Mouse (Mus musculus): ENCODE results near the gene Zfp81. TPM values are rescaled to one million over a fixed set of nuclear protein-coding genes. Genes with fewer than 3 reads are reported as not detected.
A peak's percentile ranks its signal among the peaks of the same experiment; 100 is the strongest.
"Not testable (repeated sequence)": the region's sequence is repeated elsewhere in the genome, so short reads cannot be mapped to it uniquely, and the experiment has no call there.

Gene Zfp81
- 16.5 and 19.3 TPM in 2 replicates for polyA plus RNA-seq (2015; fragmentation: Nextera tagmentation; extraction: Ambion mirVana)

GRCm38 (mm10) chr17:33358411-33359384 is at the start of gene Zfp81:
Gene Zfp81 (minus strand): TSS chr17:33358878.
- Histone ChIP-seq H3K27ac (peak within 1 kb of the TSS; percentile 90), H3K4me3 (peak within 1 kb of the TSS; percentile 74), H3K27me3 (no peaks in the 10 kb centered on the region), H3K9ac (peak within 1 kb of the TSS; percentile 82), H3K36me3 (ENCODE audit: poor library complexity, severe bottlenecking) (no peaks in the 10 kb centered on the region), H3K9me3 (replicated peaks) (peaks cover 5% of the 10 kb centered on the region; the same call in 1 of the 2 replicates), H3K4me2 (peak within 1 kb of the TSS; percentile 74), H3K4me1 (peaks cover 15% of the 10 kb centered on the region)
- ATAC-seq = peak; percentile 100
- 4% methylated on average over 47 of the region's 47 CpGs for WGBS

- no peaks in the 10 kb centered on the region for H3K9me3 ChIP-seq (replicated peaks)
- no peaks in the 10 kb centered on the region for H3K27me3 ChIP-seq
- WGBS = under 1% methylated on average over 44 of the region's 44 CpGs
- peak within 1 kb of the TSS; percentile 74 for H3K4me2 ChIP-seq
- peak within 1 kb of the TSS; percentile 65 for H3K27ac ChIP-seq
- H3K9ac ChIP-seq = peak within 1 kb of the TSS; percentile 74
- H3K36me3 ChIP-seq (ENCODE audit: poor library complexity, severe bottlenecking) = no peaks in the 10 kb centered on the region
- peaks cover 12% of the 10 kb centered on the region for H3K4me1 ChIP-seq
- peak; percentile 99 for ATAC-seq
- peak within 1 kb of the TSS; percentile 86 for H3K4me3 ChIP-seq
Observed at GRCm38 (mm10) chr17:33394182-33395034, 35.7 kb upstream of the Zfp81 start, which contains the start of gene Zfp101. Gene Zfp101 (minus strand): TSS chr17:33394641.

DNA sequence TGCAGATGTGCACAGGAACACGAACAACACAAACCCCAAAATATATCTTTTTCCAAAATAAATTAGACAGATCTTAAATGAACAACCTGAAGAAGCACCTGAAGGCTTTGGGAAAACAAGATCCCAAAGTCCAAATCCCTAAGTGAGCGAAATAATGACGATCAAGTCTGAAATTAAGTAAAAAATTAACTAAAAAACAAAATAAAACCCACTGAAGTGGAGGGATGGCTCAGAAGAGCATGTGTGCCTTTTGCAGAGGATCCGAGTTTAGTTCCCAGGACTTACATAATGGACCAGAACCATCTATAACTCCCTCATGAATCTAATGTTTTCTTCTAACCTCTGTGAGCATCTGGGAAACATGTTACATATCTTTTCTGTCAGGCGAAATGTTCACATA is 33.6 kb upstream of the Zfp81 start:
- Histone ChIP-seq H3K27ac (no peak overlapping the region), H3K9ac (no peak overlapping the region), H3K4me2 (no peak overlapping the region), H3K27me3 (no peaks in the 10 kb centered on the region), H3K9me3 (replicated peaks) (no peaks in the 10 kb centered on the region), H3K4me1 (peaks cover 12% of the 10 kb centered on the region), H3K36me3 (ENCODE audit: poor library complexity, severe bottlenecking) (no peaks in the 10 kb centered on the region), H3K4me3 (no peak overlapping the region)
- ATAC-seq = no peak
- 96% methylated on average over 5 of the region's 5 CpGs for WGBS

DNA sequence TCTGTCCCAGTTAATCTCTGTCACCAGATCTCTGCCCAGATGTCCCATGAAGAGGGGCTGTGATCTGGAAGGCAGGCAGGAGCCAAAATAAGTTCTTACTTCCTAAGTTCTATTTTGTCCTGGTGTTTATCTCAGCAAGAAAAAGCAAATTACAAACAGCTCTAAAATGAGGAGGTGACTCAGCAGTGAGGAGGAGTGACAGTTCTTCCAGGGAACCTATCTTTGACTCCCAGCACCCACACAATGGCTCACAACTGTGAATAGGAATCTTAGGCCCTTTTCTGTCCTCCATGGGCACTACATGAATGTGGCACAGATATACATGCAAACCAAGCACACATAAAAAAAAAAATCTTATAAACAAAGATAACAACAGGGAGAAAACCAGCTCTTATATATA is 27.0 kb upstream of the Zfp81 start:
- H3K9ac ChIP-seq = no peak overlapping the region
- H3K27me3 ChIP-seq = no peaks in the 10 kb centered on the region
- no peaks in the 10 kb centered on the region for H3K4me1 ChIP-seq
- no peaks in the 10 kb centered on the region for H3K9me3 ChIP-seq (replicated peaks)
- no peak overlapping the region for H3K27ac ChIP-seq
- ATAC-seq = no peak
- H3K36me3 ChIP-seq (ENCODE audit: poor library complexity, severe bottlenecking) = peaks cover 47% of the 10 kb centered on the region
- no peak overlapping the region for H3K4me2 ChIP-seq
- H3K4me3 ChIP-seq = no peak overlapping the region

GRCm38 (mm10) chr17:33372795-33373194 is 14.1 kb upstream of the Zfp81 start:
- H3K4me2 ChIP-seq = no peak overlapping the region
- H3K27me3 ChIP-seq = no peaks in the 10 kb centered on the region
- ATAC-seq = no peak
- no peak overlapping the region for H3K4me3 ChIP-seq
- no peak overlapping the region for H3K27ac ChIP-seq
- no peaks in the 10 kb centered on the region for H3K9me3 ChIP-seq (replicated peaks)
- WGBS = 89% methylated on average over 3 of the region's 3 CpGs
- H3K4me1 ChIP-seq = no peaks in the 10 kb centered on the region
- H3K36me3 ChIP-seq (ENCODE audit: poor library complexity, severe bottlenecking) = peaks cover 7% of the 10 kb centered on the region
- no peak overlapping the region for H3K9ac ChIP-seq

DNA sequence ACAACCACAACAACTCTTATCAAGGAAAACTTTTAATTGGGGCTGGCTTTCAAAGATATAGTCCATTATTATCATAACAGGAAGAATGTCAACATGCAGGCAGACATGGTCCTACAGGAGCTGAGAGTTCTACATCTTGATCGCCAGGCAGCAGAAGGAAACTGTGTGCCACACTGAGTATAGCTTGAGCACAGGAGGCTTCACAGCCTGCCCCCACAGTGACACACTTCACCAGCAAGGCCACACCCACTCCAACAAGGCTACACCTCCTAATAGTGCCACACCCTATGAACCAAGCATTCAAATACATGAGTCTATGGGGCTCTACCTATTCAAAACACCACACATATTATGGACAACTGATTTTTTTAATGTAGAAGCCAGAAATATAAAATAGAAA is 5.7 kb downstream of the Zfp81 start:
- Histone ChIP-seq H3K9me3 (replicated peaks) (peaks cover 30% of the 10 kb centered on the region), H3K27me3 (no peaks in the 10 kb centered on the region), H3K4me3 (no peak overlapping the region), H3K27ac (no peak overlapping the region), H3K4me1 (peaks cover 10% of the 10 kb centered on the region), H3K36me3 (ENCODE audit: poor library complexity, severe bottlenecking) (peaks cover 6% of the 10 kb centered on the region; the same call in 1 of the 2 replicates), H3K4me2 (no peak overlapping the region), H3K9ac (no peak overlapping the region)
- ATAC-seq = no peak
- WGBS = 97% methylated on average over 1 of the region's 1 CpGs

DNA sequence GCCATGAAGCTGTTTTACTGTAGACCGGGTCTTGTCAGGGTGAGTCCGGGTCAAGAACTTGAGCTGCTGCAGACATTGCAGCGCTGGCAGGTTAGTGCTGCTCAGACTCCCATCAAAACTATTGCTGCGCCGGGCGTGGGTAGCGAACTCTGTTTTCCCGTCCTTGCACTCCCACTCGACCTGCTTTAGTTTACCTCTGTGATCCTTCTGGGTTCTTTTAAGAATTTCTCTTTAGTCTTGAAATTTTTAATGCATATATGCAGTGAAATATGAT is 68.9 kb downstream of the Zfp81 start:
- not testable (repeated sequence) for ATAC-seq; H3K4me1 ChIP-seq; H3K9me3 ChIP-seq (replicated peaks); H3K27ac ChIP-seq; H3K27me3 ChIP-seq; H3K4me3 ChIP-seq; H3K36me3 ChIP-seq (ENCODE audit: poor library complexity, severe bottlenecking); H3K9ac ChIP-seq
- no CpG with 5 or more reads among the region's 9 CpGs for WGBS
- peak overlapping the region; percentile 37; the same call in 1 of the 2 replicates for H3K4me2 ChIP-seq

DNA sequence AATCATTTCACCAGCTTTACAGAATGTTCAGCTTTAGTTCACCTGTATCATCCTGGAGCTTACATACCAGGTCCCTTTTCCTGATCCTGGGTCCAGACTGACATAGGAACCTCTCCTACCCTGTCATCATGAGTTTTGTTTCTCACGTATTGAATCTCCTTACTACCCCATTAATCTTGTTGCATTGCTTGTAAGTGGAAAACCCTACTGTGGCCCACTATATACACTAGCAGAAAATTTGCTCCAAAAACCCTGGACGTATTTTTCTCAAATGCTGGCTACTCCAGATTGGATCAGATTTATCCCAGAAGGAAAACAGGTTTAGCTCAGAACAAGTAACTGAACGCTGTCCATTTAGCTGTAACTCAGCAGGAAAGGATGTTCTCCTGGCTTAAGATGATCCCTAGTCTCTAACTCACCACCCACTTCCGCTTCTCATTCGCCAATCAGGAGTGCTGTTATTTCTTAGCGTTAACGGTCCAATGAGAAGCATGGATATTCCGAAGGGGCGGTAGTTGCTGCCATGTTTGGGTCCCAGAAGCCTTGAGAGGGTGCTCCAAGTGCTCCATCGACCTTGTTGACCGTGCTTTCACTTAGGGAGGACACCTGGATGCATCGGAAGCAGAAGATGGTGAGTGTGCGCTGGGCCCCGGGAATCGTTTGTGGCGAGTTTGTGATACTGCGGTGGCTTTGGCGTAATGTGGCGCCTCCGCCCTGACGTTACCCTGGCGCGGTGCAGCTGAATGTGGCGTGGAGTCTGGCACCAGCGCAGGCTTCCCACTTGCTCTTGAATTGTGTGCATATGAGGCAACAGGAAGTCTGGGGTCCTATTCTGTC is 69.4 kb downstream of the Zfp81 start, which contains the start of gene Zfp955b:
TSS of gene Zfp955b (plus strand) at position 506 of the 837 bp plus-strand sequence.
- not testable (repeated sequence) for H3K4me3 ChIP-seq; H3K36me3 ChIP-seq (ENCODE audit: poor library complexity, severe bottlenecking); H3K27ac ChIP-seq; H3K4me1 ChIP-seq; H3K9ac ChIP-seq; H3K27me3 ChIP-seq; H3K9me3 ChIP-seq (replicated peaks)
- no CpG with 5 or more reads among the region's 25 CpGs for WGBS
- peak; percentile 100 for ATAC-seq
- H3K4me2 ChIP-seq = peak within 1 kb of the TSS; percentile 37

Other genes starting within 250 kb of the Zfp81 start
- gene Morc2b, start 219.2 kb downstream of the Zfp81 start, polyA plus RNA-seq (2015; fragmentation: Nextera tagmentation; extraction: Ambion mirVana) = 0.04 and 0.16 TPM in 2 replicates
- gene Olfr55, start 190.4 kb downstream of the Zfp81 start, polyA plus RNA-seq (2015; fragmentation: Nextera tagmentation; extraction: Ambion mirVana) = 0.05 TPM in 1 of 2 replicates, not detected in the other
- gene Olfr239, start 167.6 kb downstream of the Zfp81 start, polyA plus RNA-seq (2015; fragmentation: Nextera tagmentation; extraction: Ambion mirVana) = not detected in 2 replicates
- 0.10 TPM in 1 of 2 replicates, not detected in the other for gene Olfr1564, start 137.2 kb downstream of the Zfp81 start, polyA plus RNA-seq (2015; fragmentation: Nextera tagmentation; extraction: Ambion mirVana)
- gene Zfp955a, start 103.7 kb downstream of the Zfp81 start, polyA plus RNA-seq (2015; fragmentation: Nextera tagmentation; extraction: Ambion mirVana) = 20.1 and 23.0 TPM in 2 replicates
- 0.04 and 0.08 TPM in 2 replicates for gene Olfr63, start 94.2 kb downstream of the Zfp81 start, polyA plus RNA-seq (2015; fragmentation: Nextera tagmentation; extraction: Ambion mirVana)
- 15.3 and 16.7 TPM in 2 replicates for gene Zfp955b, start 69.3 kb downstream of the Zfp81 start, polyA plus RNA-seq (2015; fragmentation: Nextera tagmentation; extraction: Ambion mirVana)
- gene Zfp101, start 35.8 kb upstream of the Zfp81 start, polyA plus RNA-seq (2015; fragmentation: Nextera tagmentation; extraction: Ambion mirVana) = 22.6 and 23.2 TPM in 2 replicates
- gene Actl9, start 74.0 kb upstream of the Zfp81 start, polyA plus RNA-seq (2015; fragmentation: Nextera tagmentation; extraction: Ambion mirVana) = not detected in 2 replicates
- gene Adamts10, start 165.3 kb upstream of the Zfp81 start, polyA plus RNA-seq (2015; fragmentation: Nextera tagmentation; extraction: Ambion mirVana) = 36.5 and 37.3 TPM in 2 replicates
- gene Myo1f, start 196.8 kb upstream of the Zfp81 start, polyA plus RNA-seq (2015; fragmentation: Nextera tagmentation; extraction: Ambion mirVana) = 1.0 and 1.4 TPM in 2 replicates

All from forebrain, embryonic 13.5 days (tissue).